Mouse (Mus musculus): ENCODE results near the gene Gm45713.

GRCm38 (mm10) chr7:45122561-45123185 lies 13.4 kb downstream of the Gm45713 start:
- no peak for TF ChIP-seq TBP (IDR thresholded peaks at IDR 0.05; ENCODE audit: low read depth, low read length)
- TF ChIP-seq MAX (IDR thresholded peaks at IDR 0.05; ENCODE audit: low read length): no peak
- no peak for TF ChIP-seq CTCF (IDR thresholded peaks at IDR 0.05 in 2 of 3, conservative IDR thresholded peaks at IDR 0.05 in 1 of 3; ENCODE audit: control insufficient read depth in 1 of 3, insufficient read depth in 1 of 3, low read depth in 2 of 3, low read length in 3 of 3, poor library complexity in 1 of 3, severe bottlenecking in 1 of 3)
- TF ChIP-seq MEF2A (IDR thresholded peaks at IDR 0.05; ENCODE audit: extremely low read depth, insufficient replicate concordance, low read depth, low read length, poor library complexity, severe bottlenecking): no peak
- TF ChIP-seq HCFC1 (IDR thresholded peaks at IDR 0.05; ENCODE audit: low read depth, low read length): no peak
- no peak for TF ChIP-seq SIN3A (IDR thresholded peaks at IDR 0.05; ENCODE audit: low read length)

Measured in MEL (cell line).